Mouse (Mus musculus) left cerebral cortex, adult 11 months (tissue): ENCODE measurements at regions not wholly inside any gene's neighbourhood (a gene's known extent, or its start where the extent isn't known, plus 50 kb on each side); places are given as distances from the start of the nearest gene placed in this dataset.
A peak's percentile ranks its signal among the peaks of the same experiment; 100 is the strongest.
"Not testable (repeated sequence)": the region's sequence is repeated elsewhere in the genome, so short reads cannot be mapped to it uniquely, and the experiment has no call there.

Experiments
- DNase-seq: peaks from one replicate; pipeline ENCODE4 v3.0.0; 2022; ENCODE audit warnings: low spot score

DNA sequence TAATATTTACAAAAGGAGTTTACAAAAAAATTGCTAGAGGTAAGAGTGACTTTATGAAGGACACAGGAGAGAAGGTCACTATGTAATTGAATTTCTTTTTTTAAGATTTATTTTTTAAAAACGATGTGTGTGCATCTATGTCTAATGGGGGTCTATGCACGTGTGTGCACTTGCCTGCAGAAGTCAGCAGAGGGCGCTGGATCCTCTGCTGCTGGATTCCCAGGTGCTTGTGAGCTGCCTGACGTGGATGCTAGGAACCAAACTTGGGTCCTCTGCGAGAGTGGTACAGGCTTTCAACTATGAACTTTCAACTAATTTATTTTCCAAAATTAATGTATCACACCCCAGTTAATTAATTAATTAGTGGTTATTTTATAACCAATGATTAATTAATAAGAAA is 85.0 kb downstream of the Glrx3 start:
- no peak for DNase-seq

DNA sequence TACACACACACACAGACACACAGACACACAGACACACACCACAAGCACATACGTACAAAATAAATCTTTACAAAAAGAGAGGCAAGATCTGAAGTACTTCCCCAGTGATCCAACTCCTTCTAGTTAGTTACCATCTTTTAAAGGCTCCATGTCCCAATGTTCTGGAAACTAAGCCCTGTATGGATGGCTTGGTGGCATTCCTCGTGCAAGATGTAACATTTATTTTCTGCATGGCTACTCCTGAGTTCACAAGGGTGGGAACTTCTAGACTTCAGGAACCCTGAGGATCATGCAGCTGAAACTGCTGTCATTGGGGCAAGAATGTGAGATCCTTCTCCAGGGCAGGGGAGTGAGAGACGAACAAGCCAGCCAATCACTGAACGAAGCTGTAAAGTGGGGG is 96.1 kb downstream of the Glrx3 start:
- no peak for DNase-seq

DNA sequence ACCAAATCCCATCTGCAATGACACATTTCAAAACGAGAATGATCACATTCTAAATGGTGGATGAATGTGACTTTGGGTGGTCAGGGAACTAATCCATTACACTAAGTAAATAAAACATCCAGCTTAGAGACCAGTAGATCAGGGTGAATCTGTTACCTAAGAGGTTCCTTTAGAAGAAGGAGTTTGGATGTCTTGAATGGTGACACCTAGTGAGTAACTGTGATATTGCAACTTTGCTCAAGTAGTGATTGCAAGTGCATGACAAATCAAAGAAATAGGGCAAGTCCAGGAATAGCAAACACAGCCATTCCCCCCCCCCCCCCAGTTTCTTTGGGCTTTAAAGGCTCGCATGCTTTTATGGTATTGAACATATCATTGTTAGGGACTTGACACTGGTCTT is 112.6 kb downstream of the Glrx3 start:
- DNase-seq: peak; percentile 38

DNA sequence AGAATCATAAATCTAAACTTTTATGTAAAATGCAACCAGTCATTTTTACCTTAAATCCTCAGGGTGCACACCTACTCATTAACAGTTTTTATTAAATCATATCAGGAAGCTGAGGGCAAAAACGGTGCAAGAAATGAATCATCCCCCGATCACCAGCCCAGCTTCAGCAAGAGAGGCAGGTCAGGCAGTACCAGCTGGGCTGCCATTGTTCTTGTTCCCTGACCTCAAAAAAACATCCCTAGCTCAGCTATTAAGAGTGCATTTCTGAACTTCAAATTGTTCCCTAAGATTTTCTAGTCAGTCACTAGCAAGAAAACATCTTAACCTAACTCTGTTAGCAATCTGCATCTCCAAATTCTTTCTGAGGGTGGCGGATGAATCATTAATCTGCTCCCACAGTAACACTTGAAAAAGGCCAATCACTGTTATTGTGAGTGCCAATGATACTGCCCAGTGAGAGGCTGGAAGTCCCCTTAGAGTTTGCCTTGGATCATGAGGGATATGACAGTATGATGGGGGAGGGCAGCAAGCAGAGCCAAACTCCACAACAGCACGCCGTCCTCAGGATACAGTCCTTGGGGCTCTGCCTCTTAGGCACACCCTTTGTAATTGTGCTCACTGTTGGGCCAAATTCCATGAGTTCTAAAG is 115.3 kb downstream of the Glrx3 start:
- DNase-seq: no peak

DNA sequence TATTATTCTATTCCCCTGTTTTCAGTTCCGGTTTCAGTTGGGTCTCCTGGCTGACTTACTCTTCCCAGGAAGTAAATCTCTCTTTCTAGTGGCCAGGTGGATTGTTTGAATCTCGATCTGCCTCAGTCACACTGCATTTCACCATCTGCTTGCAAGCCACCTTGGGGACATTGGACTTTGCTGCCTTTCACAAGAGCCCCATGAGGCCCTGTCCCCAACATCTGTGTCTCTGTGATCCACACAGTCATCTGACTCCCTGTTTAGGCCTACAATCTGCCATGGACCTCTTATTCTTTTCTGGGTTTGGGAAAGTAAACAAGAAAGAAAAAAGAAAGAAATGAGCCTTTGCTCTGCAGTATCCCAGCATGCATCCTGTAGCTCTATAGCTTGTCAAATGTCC is 118.1 kb downstream of the Glrx3 start:
- DNase-seq: no peak

DNA sequence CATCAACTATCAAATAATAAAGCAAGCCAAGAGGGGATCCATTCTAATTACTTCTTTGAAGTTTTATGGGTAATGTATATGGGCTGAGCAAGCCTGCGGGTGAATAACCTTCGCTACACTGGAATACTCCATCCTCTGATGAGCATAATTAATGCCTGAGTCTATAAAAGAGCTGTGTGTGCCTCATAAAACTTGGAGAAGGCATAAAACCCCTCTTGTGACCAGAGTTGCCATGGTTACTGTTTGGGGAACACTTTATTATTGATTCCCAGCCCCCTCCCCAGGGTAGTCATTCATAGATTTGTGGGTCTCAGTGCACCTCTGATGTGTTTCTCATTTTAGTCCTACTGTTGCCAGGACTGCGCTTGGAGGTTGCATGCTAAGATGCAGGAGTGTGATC is 120.0 kb downstream of the Glrx3 start:
- no peak for DNase-seq

DNA sequence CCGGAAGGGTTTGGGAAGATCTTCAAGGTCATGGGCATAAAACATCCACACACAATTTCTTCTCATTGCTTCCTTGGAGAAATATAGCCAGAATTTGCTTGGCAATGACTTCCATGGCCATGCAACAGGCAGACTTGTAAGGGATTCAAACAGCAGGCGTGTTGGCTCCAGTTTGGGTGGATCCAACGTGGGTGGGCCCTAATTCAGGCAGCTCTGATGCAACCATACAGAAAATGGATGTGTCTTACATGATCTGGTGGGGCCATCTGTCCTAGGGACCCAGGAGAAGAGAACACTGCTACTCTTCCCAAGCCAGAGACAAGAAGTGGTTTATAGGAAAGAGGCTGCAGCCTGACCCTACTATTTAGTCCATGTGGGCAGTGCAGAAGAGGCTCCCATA is 121.5 kb downstream of the Glrx3 start:
- peak; percentile 34 for DNase-seq

DNA sequence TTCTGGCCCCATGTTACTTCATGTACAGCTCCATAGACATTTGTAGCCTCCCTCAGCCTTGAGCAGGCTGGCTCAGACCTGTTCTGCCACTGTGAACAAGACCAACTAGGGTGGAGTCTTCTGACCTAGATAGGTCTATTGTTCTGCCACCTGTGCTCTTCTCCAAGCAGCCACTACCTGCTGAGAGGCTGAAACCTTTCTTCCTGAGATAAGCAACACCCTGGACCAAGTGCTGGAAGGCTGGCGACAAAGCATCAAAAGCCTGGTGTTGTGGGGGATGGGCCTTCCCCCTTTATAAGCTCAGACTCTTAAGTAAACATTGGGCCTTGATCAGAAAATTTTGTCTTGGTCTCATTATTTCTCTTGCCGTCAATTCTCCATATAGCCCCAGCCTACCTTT is 132.8 kb downstream of the Glrx3 start:
- DNase-seq: no peak

DNA sequence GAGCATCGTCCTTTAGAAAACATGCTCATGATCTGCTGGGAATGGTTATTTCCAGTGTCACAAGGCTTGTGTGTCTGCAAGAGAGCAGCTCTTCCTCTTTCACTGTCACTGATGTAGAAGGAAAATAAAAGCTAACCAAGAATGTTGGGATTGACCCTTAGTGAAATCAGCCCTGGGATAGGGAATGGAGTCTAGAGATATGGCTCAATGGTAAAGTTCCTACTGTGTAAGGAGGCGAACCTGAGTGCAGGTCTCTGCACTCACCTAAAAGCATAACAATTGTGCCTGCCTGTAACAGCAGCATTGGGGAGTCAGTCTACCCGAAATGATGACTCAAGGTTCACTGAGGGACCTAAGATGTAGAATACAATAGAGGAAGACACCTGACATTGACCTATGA is 138.1 kb downstream of the Glrx3 start:
- no peak for DNase-seq

DNA sequence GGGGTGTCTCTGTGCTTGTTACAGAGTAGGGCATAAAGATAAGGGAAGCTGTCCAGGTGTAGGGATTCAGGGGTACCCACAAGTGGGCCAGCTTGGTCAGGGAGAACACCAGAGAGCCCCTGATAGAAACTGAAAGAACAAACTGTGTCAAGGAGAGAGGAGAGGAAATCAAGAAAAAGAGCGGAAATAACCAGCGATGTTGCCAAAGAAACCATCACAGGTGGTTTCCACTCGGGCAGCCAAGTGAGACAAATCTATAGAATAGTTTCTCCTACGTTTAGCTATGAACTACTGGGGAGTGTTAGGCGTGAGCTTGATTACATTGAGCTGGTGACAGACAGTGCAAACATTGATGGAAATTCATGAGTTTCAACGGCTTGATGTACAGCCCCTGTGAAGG is 138.8 kb downstream of the Glrx3 start:
- DNase-seq: no peak

DNA sequence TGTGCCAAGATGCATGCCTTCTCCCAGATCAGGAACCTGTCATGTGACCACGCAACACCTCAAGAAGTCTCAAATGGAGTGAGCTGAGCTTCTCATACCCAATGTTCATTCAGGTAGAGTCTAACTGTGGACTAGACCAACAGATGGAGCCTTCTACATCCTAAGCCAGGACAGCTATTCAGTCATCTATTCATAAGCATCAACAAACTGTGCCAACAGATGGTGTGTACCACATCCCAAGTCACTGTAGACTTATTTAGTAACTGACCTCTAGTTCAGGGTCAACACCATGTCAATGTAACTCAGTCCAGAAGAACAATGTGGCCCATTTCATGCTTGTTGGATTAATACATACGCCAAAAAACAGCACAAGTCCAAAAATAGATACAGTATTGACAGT is 146.1 kb downstream of the Glrx3 start:
- DNase-seq: no peak

DNA sequence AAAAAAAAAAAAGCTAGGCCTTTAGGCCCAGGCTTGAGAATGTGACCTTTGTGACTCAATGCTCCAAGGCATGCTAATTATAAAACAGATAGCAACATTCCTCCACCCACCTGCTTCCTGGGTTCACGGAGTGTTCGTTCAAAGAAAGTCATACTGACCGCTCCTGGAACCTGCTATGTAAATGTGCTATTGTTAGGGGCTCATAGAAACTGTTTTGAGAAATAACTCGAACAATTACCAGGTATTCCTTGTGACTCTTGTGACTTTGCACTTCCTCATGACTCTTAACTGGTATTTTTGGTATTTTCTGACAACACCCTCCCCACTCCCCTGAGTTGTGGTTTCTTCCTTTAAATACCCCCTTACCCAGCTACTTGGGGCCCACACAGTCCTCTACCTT is 147.5 kb downstream of the Glrx3 start:
- not testable (repeated sequence) for DNase-seq

DNA sequence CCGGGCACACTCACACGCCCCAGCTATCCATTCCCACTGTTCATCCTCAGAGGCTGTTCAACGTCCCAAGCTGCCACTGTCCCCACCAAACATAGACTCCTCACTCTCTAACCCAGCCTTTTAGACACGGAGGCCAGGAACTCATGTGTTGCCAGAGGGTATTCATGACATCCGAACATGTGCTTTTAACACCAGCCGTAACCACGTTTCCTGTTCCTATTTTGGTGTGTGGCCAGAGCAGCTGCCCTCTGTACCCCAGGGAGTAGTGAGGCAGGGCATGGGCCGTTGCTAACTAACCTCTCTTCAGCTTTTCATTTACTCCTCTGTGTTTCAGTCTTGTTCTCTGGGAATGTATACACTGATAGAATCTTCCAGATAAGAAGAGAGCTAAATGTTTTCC is 156.2 kb downstream of the Glrx3 start:
- no peak for DNase-seq

DNA sequence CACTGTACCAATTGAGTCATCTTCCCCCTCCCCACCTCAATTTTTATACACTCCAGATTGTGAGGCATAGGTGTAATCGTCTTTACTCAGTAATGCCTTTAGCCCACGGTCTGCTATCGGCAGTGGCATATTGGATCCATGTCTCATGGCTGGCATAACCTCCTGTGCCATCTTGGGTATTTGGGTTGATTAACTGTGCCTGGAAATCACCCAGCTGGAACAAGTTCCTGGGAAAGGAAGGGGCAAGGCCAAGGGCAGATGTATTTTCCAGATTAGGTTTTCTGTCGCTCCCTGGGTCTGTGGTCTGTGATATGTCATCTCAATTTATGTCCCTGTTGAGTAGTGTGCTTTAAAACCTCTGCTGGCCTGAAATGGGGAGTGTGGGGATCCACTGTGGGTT is 158.2 kb downstream of the Glrx3 start:
- DNase-seq: no peak

DNA sequence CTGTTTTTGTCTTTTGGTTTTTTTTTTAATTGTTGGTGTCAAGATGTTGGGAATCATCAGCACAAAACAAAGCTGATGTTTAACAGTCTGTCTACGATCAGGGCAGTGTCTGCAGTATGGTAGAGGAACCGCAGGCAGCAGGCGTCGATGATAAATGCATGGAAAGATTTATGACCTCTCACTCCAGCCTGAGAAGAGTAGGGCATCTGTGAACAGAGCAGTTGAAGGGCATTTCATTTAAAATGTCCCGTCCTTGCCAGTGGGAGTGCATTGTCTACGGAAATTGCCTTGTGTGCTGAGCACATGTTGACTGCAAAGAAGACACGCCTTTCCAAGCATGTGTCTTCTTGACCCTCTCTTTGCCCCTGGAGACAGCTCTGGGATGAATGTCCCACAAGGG is 158.7 kb downstream of the Glrx3 start:
- DNase-seq: no peak

DNA sequence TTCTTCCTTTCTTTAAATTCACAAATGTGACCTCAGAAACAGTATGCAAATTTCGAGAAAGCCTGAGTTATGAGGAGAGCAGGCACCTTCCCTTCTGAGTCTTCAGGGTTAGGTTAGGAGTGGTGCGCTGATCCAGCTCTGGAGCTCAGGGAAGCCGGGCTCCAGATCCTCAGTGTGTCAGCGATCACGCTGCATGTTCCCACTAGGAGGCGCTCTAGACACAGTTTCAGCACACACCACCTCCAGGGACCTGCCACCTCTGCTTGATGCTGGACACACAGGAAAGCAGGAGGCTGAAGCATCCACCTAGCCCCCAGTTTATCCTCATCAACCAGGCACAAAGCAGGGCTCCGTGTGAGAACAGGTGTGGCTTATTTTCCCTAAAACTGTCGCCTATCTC is 165.6 kb downstream of the Glrx3 start:
- peak; percentile 59 for DNase-seq

DNA sequence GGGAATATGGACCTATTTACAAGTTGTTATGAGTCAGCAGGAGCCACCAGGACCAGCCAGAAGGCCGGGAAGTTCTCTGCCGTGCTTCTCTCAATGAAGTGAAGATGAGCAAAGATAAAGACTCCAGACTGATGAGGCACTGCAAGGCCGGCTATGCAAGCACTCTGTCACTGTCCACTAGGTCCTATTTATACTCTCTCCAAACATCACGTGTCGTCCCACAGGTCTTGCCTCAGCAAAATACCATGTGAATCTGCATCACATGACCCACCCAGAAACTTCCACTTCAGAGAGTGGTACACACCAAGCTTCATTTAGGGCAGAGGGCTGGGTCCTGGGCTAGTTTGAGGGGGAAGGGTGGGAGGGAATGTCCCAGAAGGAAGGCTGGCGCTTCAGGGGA is 172.3 kb downstream of the Glrx3 start:
- DNase-seq: no peak

DNA sequence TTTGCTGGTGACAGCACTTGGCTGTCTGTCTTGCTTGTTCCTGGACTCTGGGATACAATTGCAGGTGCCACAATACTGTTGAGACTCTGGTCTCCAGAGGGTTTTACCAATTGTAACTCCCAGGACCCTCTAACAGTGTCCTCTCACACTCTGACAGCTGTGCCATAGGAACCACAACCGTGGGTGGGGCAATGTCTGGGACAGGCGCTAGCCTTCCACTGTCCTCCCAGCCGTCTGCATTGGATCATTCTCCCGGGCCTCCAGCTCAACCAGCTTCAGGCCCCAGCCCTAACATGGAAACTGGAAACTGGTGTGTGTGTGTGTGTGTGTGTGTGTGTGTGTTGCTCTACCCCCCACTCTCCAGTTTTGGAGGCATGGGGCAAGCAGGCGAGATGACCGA is 173.9 kb downstream of the Glrx3 start:
- no peak for DNase-seq

DNA sequence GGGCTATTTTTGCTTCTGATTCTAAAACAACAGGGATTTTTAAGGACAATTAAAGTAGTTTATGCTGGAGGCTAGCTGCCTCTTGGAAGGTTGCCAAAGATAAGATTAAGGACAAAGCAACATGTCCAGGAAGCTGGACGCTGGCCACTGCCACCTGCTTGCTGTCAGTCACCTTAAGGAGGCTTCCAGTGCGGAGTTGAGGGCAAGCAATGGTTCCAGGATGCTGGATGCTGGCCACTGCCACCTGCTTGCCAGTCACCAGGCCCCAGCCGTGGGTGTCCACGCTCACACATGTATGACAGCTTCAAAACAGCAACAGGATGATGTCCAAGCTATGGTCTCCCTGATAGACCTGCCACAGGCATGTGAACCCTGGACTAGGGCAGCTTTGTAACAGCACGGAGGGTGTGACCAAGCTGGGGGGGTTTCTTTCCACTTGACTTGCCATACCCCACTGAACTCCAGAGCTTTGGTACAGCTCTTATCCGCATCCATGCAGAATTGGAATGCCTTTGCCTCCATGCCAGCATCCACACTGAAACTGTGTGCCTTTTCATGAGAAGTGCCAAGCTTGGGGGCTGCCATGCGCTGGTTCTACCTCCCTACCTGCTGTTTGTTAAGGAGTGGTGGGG is 174.6 kb downstream of the Glrx3 start:
- DNase-seq: no peak

DNA sequence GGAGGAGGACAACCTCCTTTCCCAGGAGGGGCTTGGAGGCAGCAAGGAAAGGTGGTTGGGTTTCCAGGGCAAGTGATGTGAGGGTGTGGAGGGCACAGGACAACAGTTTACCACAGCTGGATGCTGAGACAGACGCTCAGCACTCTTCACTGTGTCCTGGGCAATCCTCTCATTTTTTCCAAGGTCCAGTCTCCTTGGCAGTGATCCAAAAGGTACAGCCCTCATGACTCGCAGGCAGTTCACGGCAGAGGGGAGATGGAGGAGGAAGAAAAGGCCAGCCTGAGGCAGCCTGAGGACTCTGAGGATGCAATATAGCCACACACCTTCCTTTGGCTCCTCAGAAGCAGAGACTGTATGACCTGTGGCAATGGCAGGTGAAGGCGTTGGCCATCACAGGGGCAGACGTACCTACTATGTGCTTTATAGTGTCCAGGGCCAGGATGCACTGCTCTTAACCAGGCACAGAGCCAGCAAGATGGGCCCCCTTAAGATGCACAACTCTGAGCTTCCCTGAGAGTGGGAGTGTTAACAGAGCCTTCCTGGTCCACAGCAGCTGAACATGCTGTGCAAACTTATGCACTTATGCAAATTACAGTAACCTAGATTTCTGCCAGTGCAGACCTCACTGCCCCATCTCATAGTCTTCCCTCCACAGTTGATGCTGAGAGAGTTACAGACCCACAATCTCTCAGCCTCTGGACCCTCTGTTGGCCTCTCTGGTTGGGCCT is 181.2 kb downstream of the Glrx3 start:
- DNase-seq: no peak

DNA sequence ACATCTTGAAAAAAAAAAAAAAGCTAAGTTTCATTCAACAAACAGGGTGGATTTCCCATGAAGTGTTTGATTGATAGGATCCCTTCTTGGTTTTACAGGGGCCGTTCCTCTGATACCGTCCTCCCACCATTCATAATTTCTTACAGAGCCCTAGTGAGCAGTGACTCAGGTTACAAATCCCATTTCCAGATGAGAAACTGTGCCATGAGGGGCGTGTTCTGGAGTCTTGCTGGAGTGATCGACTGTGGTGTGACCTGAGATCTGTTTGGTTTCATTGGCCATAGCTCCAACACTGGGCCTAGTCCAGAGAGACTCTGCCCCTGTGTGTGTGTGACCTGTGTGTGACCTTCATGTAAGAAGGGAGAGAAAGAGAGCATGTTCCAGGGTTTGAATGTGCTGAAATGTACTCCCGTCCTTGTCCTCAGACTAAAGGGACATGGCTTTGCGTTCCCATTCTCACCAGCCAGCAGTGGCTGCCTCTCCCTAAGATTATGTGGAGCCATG is 181.9 kb downstream of the Glrx3 start:
- no peak for DNase-seq

DNA sequence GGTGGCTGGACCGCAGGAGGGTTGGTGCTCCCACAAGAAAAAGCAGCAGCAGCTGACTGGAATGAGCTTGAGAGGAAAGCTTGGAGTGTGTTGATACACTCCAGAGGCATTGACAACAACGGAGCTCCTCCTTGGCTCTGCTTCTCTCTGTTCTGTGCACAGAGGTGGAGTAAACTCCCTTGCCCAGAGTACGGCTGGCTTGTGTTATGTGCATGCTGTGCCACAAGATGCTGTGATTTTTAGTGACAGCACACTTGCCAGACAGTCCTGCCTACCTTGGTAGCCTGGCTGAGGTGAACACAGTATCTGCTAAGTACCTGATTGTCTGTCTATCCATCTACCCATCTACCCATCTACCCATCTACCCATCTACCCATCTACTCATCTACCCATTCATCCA is 190.9 kb downstream of the Glrx3 start:
- no peak for DNase-seq

DNA sequence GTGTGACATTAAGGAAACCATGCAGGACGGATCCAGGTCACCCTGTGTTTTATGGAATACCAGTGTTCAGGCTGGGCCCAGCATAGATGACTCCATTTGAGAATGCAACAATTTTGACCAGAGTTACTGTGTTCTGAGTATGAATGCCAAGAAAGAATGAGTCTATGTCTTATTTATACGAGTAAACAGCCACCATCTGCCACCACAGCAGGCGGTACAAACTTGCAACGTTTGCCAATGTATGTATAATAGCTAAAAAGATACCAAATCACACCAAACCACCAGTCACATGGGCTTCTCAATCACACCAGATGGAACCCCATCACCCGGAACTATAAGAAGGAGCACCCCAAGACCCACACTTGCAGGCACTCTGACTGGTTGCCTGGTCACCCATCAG is 192.1 kb downstream of the Glrx3 start:
- peak; percentile 4 for DNase-seq

DNA sequence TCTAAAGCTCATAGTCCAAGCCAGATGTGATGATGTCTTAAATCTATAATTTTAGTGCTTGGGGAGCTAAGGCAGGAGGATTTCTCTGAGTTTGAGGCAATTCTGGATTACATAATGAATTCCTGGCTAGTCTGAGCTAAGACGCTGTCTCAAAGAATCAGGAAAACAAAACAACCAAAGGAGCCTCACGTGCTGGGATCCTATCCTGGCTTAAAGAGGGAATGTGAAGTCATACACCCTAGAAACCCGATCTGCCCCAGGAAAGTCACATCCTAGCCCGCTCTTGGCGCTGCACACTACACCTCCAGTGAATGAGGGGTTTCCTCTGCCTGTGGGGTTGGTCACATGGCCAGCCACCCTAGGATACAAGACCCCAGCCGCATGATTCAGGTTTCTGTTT is 211.2 kb downstream of the Glrx3 start:
- no peak for DNase-seq
